Mouse (Mus musculus) forebrain, embryonic 10.5 days (tissue): ENCODE measurements around the gene Frem1. TPM values are rescaled to one million over a fixed set of nuclear protein-coding genes. Genes with fewer than 3 reads are reported as not detected.

ENCODE experiments used
- DNase-seq: peaks from one replicate; pipeline ENCODE4 v3.0.0-alpha.2; 2017; ENCODE audit warnings: low spot score; ENCODE audit errors: extremely low spot score
- H3K27ac ChIP-seq: fragments of 300-500 bp; sonication (generic); 2 replicates; pipeline ENCODE4 v1.5.1; 2016; ENCODE audit warnings: mild to moderate bottlenecking
- H3K27me3 ChIP-seq: fragments of 300-500 bp; sonication (generic); 2 replicates; pipeline ENCODE4 v1.6.1; 2016; ENCODE audit warnings: mild to moderate bottlenecking; ENCODE audit not compliant: poor library complexity, severe bottlenecking
- H3K36me3 ChIP-seq: fragments of 300-500 bp; sonication (generic); replicated peaks from 2 replicates; pipeline ENCODE4 v1.6.1; 2016; ENCODE audit warnings: mild to moderate bottlenecking, moderate library complexity
- H3K4me1 ChIP-seq: fragments of 300-500 bp; sonication (generic); 2 replicates; pipeline ENCODE4 v1.6.1; 2016
- H3K4me3 ChIP-seq: fragments of 300-500 bp; sonication (generic); 2 replicates; pipeline ENCODE4 v1.5.1; 2016; ENCODE audit warnings: mild to moderate bottlenecking, moderate library complexity
- H3K9me3 ChIP-seq: fragments of 300-500 bp; sonication (generic); 2 replicates; pipeline ENCODE4 v1.6.1; 2016; ENCODE audit warnings: mild to moderate bottlenecking, moderate library complexity
- WGBS: fragments of 180-500 bp; shearing (Covaris S2); methylation state at CpG from one replicate; pipeline ENCODE4 v1.1.7; 2016; 5-methylcytosine and 5-hydroxymethylcytosine counted together
- polyA plus RNA-seq: library from polyadenylated mRNA; unstranded; fragments of >200 nt; fragmentation: Nextera tagmentation; extraction: Ambion mirVana; gene quantifications from 2 replicates; pipeline ENCODE4 v1.2.1, GENCODE M21; 2016

Frem1 gene
- polyA plus RNA-seq, 1 experiment from 2014 or later: 7.2 TPM

GRCm38 (mm10) chr4:82914601-82915143 lies 137.5 kb downstream of the Frem1 start:
- 92% methylated on average over 11 of the region's 11 CpGs for WGBS

GRCm38 (mm10) chr4:82895227-82895626 lies 156.9 kb downstream of the Frem1 start:
- H3K27ac ChIP-seq: no peak overlapping the region
- no peaks in the 10 kb centered on the region for H3K27me3 ChIP-seq
- H3K4me1 ChIP-seq: 0 out of 2 replicates have a peak, but pooled peaks cover 2% of the 10 kb centered on the region
- H3K36me3 ChIP-seq: no peaks in the 10 kb centered on the region
- H3K4me3 ChIP-seq: no peak overlapping the region
- H3K9me3 ChIP-seq: no peaks in the 10 kb centered on the region
- DNase-seq: no peak
- 91% methylated on average over 10 of the region's 10 CpGs for WGBS

More at GRCm38 (mm10) chr4:82914601-82915143, 137.5 kb downstream of the Frem1 start:
- Histone ChIP-seq H3K9me3 (no peaks in the 10 kb centered on the region), H3K36me3 (no peaks in the 10 kb centered on the region), H3K4me3 (no peak overlapping the region), H3K27ac (peak overlapping the region; percentile 85; the same call in 1 of the 2 replicates), H3K4me1 (peaks cover 40% of the 10 kb centered on the region), H3K27me3 (no peaks in the 10 kb centered on the region)
- DNase-seq: no peak

DNA sequence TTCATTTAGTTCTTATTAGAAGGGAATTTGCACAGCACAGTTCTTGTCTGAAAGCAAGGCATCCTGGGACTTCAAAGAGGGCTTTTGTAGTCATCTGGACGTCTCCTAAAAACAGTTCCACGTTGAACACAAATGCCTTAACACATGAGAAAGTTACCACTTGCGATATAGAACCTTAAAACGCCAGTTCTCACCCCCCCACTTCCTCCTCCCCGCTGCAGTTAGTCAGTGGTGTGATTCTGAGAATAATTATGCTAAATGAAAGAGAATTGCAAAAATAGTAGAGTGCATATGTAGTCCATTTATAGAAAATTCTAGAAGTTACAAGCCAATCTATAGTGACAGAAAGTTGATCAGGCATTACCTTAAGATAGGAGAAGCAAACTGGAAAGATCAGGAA lies 159.9 kb downstream of the Frem1 start:
- no peaks in the 10 kb centered on the region for H3K36me3 ChIP-seq
- H3K4me1 ChIP-seq: 0 out of 2 replicates have a peak, but pooled peaks cover 2% of the 10 kb centered on the region
- 83% methylated on average over 5 of the region's 5 CpGs for WGBS
- DNase-seq: no peak
- H3K4me3 ChIP-seq: no peak overlapping the region
- peaks cover 2% of the 10 kb centered on the region for H3K27me3 ChIP-seq
- no peak overlapping the region for H3K27ac ChIP-seq
- no peaks in the 10 kb centered on the region for H3K9me3 ChIP-seq

DNA sequence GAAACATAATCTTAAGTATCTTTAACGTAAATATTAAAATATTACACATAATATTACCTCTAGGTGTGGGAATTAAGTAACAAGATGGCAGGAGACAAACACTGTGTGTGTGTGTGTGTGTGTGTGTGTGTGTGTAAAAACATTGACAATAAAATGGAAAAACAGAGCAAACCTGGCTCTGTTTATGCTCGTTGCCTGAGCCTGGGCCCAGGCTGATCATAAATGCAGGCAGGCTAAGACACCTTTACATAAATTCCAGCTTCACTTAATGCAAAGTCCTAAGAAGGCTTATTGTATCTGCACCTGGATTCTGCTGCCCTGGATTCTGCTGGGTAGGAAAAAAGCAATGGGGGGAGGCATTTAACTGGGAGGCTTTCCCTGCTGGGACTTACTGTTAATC lies 160.6 kb downstream of the Frem1 start:
- DNase-seq: no peak
- Histone ChIP-seq H3K4me1 (0 out of 2 replicates have a peak, but pooled peaks cover 2% of the 10 kb centered on the region), H3K27ac (no peak overlapping the region), H3K27me3 (peaks cover 9% of the 10 kb centered on the region), H3K36me3 (no peaks in the 10 kb centered on the region), H3K4me3 (no peak overlapping the region), H3K9me3 (no peaks in the 10 kb centered on the region)
- WGBS: 84% methylated on average over 2 of the region's 2 CpGs

GRCm38 (mm10) chr4:82891049-82891448 lies 161.1 kb downstream of the Frem1 start:
- H3K4me1 ChIP-seq: 0 out of 2 replicates have a peak, but pooled peaks cover 2% of the 10 kb centered on the region
- peak overlapping the region; percentile 40; the same call in 1 of the 2 replicates for H3K27ac ChIP-seq
- DNase-seq: no peak
- WGBS: 71% methylated on average over 7 of the region's 7 CpGs
- H3K27me3 ChIP-seq: peaks cover 11% of the 10 kb centered on the region
- H3K9me3 ChIP-seq: no peaks in the 10 kb centered on the region
- no peak overlapping the region for H3K4me3 ChIP-seq
- H3K36me3 ChIP-seq: no peaks in the 10 kb centered on the region

GRCm38 (mm10) chr4:82890585-82890984 lies 161.6 kb downstream of the Frem1 start:
- no peaks in the 10 kb centered on the region for H3K9me3 ChIP-seq
- H3K4me1 ChIP-seq: 0 out of 2 replicates have a peak, but pooled peaks cover 2% of the 10 kb centered on the region
- H3K4me3 ChIP-seq: no peak overlapping the region
- WGBS: 83% methylated on average over 4 of the region's 4 CpGs
- DNase-seq: no peak
- no peaks in the 10 kb centered on the region for H3K36me3 ChIP-seq
- peak overlapping the region; percentile 40; the same call in 1 of the 2 replicates for H3K27ac ChIP-seq
- H3K27me3 ChIP-seq: peaks cover 11% of the 10 kb centered on the region

GRCm38 (mm10) chr4:82886148-82886547 lies 166.0 kb downstream of the Frem1 start:
- peaks cover 9% of the 10 kb centered on the region for H3K4me1 ChIP-seq
- no peak overlapping the region for H3K4me3 ChIP-seq
- peaks cover 38% of the 10 kb centered on the region for H3K27me3 ChIP-seq
- no peaks in the 10 kb centered on the region for H3K9me3 ChIP-seq
- no peaks in the 10 kb centered on the region for H3K36me3 ChIP-seq
- H3K27ac ChIP-seq: no peak overlapping the region
- WGBS: 63% methylated on average over 2 of the region's 2 CpGs
- no peak for DNase-seq

- WGBS: 71% methylated on average over 1 of the region's 1 CpGs
- Histone ChIP-seq H3K9me3 (no peaks in the 10 kb centered on the region), H3K36me3 (no peaks in the 10 kb centered on the region), H3K27me3 (peaks cover 38% of the 10 kb centered on the region), H3K4me3 (no peak overlapping the region), H3K27ac (no peak overlapping the region), H3K4me1 (peaks cover 7% of the 10 kb centered on the region)
- no peak for DNase-seq
Observed at GRCm38 (mm10) chr4:82885535-82885913, 166.6 kb downstream of the Frem1 start.

- no peak within 1 kb of the TSS for H3K4me3 ChIP-seq
- no peak for DNase-seq
- H3K36me3 ChIP-seq: no peaks in the 10 kb centered on the region
- no peaks in the 10 kb centered on the region for H3K9me3 ChIP-seq
- H3K4me1 ChIP-seq: peaks cover 7% of the 10 kb centered on the region
- peaks cover 38% of the 10 kb centered on the region for H3K27me3 ChIP-seq
- no peak within 1 kb of the TSS for H3K27ac ChIP-seq
- 59% methylated on average over 19 of the region's 19 CpGs for WGBS
Observed at GRCm38 (mm10) chr4:82884636-82885534, 167.3 kb downstream of the Frem1 start, which contains the start of gene Cer1. Gene Cer1 (minus strand): TSS chr4:82885148.

GRCm38 (mm10) chr4:82882500-82882899 lies 169.6 kb downstream of the Frem1 start:
- Histone ChIP-seq H3K27ac (no peak overlapping the region), H3K4me3 (no peak overlapping the region), H3K27me3 (peaks cover 38% of the 10 kb centered on the region), H3K9me3 (no peaks in the 10 kb centered on the region), H3K4me1 (peaks cover 7% of the 10 kb centered on the region), H3K36me3 (no peaks in the 10 kb centered on the region)
- WGBS: 86% methylated on average over 9 of the region's 9 CpGs
- no peak for DNase-seq

- Histone ChIP-seq H3K36me3 (no peaks in the 10 kb centered on the region), H3K4me3 (no peak overlapping the region), H3K27ac (no peak overlapping the region), H3K9me3 (no peaks in the 10 kb centered on the region), H3K27me3 (peaks cover 26% of the 10 kb centered on the region), H3K4me1 (peaks cover 7% of the 10 kb centered on the region)
- 88% methylated on average over 3 of the region's 3 CpGs for WGBS
- no peak for DNase-seq
Observed at GRCm38 (mm10) chr4:82881366-82881765, 170.8 kb downstream of the Frem1 start.

- WGBS: 91% methylated on average over 2 of the region's 2 CpGs
- Histone ChIP-seq H3K36me3 (no peaks in the 10 kb centered on the region), H3K27ac (no peak overlapping the region), H3K27me3 (peaks cover 26% of the 10 kb centered on the region), H3K4me1 (peaks cover 7% of the 10 kb centered on the region), H3K9me3 (no peaks in the 10 kb centered on the region), H3K4me3 (no peak overlapping the region)
- DNase-seq: no peak
Observed at GRCm38 (mm10) chr4:82880243-82880642, 171.9 kb downstream of the Frem1 start.

- DNase-seq: no peak
- peaks cover 18% of the 10 kb centered on the region for H3K27me3 ChIP-seq
- no peaks in the 10 kb centered on the region for H3K9me3 ChIP-seq
- no peaks in the 10 kb centered on the region for H3K4me1 ChIP-seq
- no peak overlapping the region for H3K4me3 ChIP-seq
- H3K27ac ChIP-seq: no peak overlapping the region
- 85% methylated on average over 6 of the region's 6 CpGs for WGBS
- no peaks in the 10 kb centered on the region for H3K36me3 ChIP-seq
Observed at GRCm38 (mm10) chr4:82879152-82879551, 173.0 kb downstream of the Frem1 start.
